ENCODE assay signal across 9 mouse cellular contexts in the genomic region with DNA sequence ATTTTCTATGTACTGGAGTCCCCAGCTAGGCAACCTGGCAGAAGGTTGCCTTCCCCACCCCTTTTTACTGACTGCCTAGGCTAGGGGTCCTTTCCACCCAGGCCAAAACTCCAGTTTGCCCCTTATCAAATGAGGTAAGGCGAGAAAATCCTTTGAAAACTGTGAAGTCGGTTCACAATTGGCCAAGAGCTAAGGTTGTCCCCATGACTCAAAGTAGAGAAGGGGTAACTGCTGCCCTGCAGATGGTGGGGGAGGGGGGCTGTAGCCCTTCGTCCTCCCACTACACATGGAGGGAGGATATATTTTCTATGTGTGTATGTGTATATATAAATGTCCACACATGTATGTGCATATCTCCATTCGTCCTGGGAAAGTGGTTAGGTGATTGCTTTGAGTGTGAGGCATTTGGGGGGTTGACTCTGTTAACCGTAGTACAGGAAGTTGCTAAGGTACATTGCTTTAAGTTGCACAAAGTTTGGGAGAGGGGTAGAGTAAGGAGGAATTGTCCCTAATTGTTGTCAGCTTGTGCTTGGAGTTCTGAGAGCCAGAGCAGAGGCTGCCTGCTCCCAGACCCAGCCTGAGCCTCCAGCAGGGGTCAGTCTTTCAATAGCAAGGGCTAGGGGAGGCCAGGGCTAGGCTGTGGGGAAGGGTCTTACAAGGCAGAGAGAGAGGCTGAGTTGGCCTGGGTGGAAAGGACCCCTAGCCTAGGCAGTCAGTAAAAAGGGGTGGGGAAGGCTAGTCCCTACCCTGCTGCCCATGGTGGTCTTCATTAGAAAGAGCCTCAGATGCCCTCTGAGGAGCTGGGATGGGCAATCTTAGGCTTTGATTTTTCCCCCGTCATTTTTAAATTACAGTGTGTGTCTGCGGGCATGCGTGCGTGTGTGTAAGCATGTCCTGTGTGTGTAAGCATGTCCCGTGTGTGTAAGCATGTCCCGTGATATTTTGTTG. TPM values are rescaled to one million over a fixed set of nuclear protein-coding genes. Genes with fewer than 3 reads are reported as not detected.
DNase-seq lines count a peak whose midpoint lies in the region; ATAC-seq and TF ChIP-seq lines count a peak whose summit lies in the region.
"Had no signal": no experiment of that assay in that cellular context is flagged by ENCODE, and none has a peak within 500 bp of the region (broad histone marks: within the 10 kb centered on the region; RNA-seq: fewer than 3 reads in every experiment).

No protein-coding gene starts in this region.

- no peaks in the 10 kb centered on the region for H3K9me3 ChIP-seq in hindbrain, embryonic 14.5 days (ENCODE audit: control insufficient read depth, low read length)
- no peaks in the 10 kb centered on the region for H3K9me3 ChIP-seq in midbrain, embryonic 16.5 days (replicated peaks; ENCODE audit: control insufficient read depth, low read length, poor library complexity, severe bottlenecking)

- peak overlapping the region; percentile 13 for H3K9ac ChIP-seq in hindbrain, embryonic 14.5 days
- peak overlapping the region; percentile 22; the same call in 1 of the 2 replicates for H3K9ac ChIP-seq in midbrain, embryonic 16.5 days (ENCODE audit: low read depth, low read length)

- H3K79me3 ChIP-seq in C2C12 (ENCODE audit: low read depth), result peaks cover 53% of the 10 kb centered on the region

- peak; percentile 31; the same call in 1 of the 2 replicates for ATAC-seq in hindbrain, embryonic 14.5 days (ENCODE audit: low FRiP score)
- peak; percentile 53; the same call in 1 of the 2 replicates for ATAC-seq in midbrain, embryonic 16.5 days

- no peak for TF ChIP-seq POLR2A in cortical plate, adult 2 months (IDR thresholded peaks at IDR 0.05; ENCODE audit: extremely low read depth, insufficient read depth, low read length)

- intact Hi-C loops in heart, postnatal 25 days (cut with DNase I), result loop anchor here (5.0 kb wide), 1 partner anchor 139 kb away; no protein-coding TSS in a partner anchor

- H3K79me2 ChIP-seq in C2C12 (ENCODE audit: control insufficient read depth, insufficient read depth), result peaks cover 77% of the 10 kb centered on the region

- no peak overlapping the region for H3K27ac ChIP-seq in cortical plate, adult 2 months (ENCODE audit: insufficient read depth, low read length)
- no peak overlapping the region for H3K27ac ChIP-seq in hindbrain, embryonic 14.5 days
- no peak overlapping the region for H3K27ac ChIP-seq in midbrain, embryonic 16.5 days (ENCODE audit: low read length)

- H3K4me2 ChIP-seq in hindbrain, embryonic 14.5 days (replicated peaks), result peak overlapping the region; percentile 97; the same call in 1 of the 2 replicates
- peak overlapping the region; percentile 90; the same call in 1 of the 2 replicates for H3K4me2 ChIP-seq in midbrain, embryonic 16.5 days (ENCODE audit: low read length)

- no peaks in the 10 kb centered on the region for H3K27me3 ChIP-seq in C2C12 (ENCODE audit: control insufficient read depth, insufficient read depth, insufficient read length)
- no peaks in the 10 kb centered on the region for H3K27me3 ChIP-seq in hindbrain, embryonic 14.5 days (ENCODE audit: control insufficient read depth, insufficient read depth, low read length)
- H3K27me3 ChIP-seq in midbrain, embryonic 16.5 days (ENCODE audit: control insufficient read depth, insufficient read depth, low read depth, low read length), result no peaks in the 10 kb centered on the region

- WGBS in hindbrain, embryonic 14.5 days, result 83% methylated on average over 11 of the region's 11 CpGs
- WGBS in midbrain, embryonic 16.5 days, result 80% methylated on average over 11 of the region's 11 CpGs

- no peak overlapping the region for H3K4me3 ChIP-seq in C2C12 (ENCODE audit: insufficient read depth, poor library complexity, severe bottlenecking)
- H3K4me3 ChIP-seq in cortical plate, adult 2 months (ENCODE audit: insufficient read depth, low read length), result no peak overlapping the region
- H3K4me3 ChIP-seq in hindbrain, embryonic 14.5 days (replicated peaks; ENCODE audit: low read length), result 0 out of 2 replicates have a peak overlapping the region, but pooled peaks have one; percentile 4
- no peak overlapping the region; the same call in 1 of the 2 replicates for H3K4me3 ChIP-seq in midbrain, embryonic 16.5 days (ENCODE audit: low read depth, low read length)

- peaks cover under 1% of the 10 kb centered on the region for H3K36me3 ChIP-seq in C2C12 (ENCODE audit: control insufficient read depth, insufficient read depth)
- H3K36me3 ChIP-seq in hindbrain, embryonic 14.5 days (replicated peaks; ENCODE audit: control insufficient read depth, insufficient read depth), result peaks cover 7% of the 10 kb centered on the region
- no peaks in the 10 kb centered on the region for H3K36me3 ChIP-seq in midbrain, embryonic 16.5 days (ENCODE audit: control insufficient read depth, insufficient read depth, low read length)

- peaks cover 6% of the 10 kb centered on the region for H3K4me1 ChIP-seq in cortical plate, adult 2 months (ENCODE audit: control insufficient read depth, insufficient read depth, low read length)
- peaks cover 34% of the 10 kb centered on the region for H3K4me1 ChIP-seq in hindbrain, embryonic 14.5 days (replicated peaks; ENCODE audit: control insufficient read depth, insufficient read depth, low read length)
- peaks cover 41% of the 10 kb centered on the region for H3K4me1 ChIP-seq in midbrain, embryonic 16.5 days (ENCODE audit: control insufficient read depth, insufficient read depth, low read length)

- H3ac ChIP-seq in C2C12 (ENCODE audit: control insufficient read depth, insufficient read length, low read depth), result no peak overlapping the region

- DNase-seq in heart, adult 11 months, result peak; percentile 90
- DNase-seq in heart, postnatal 25 days (ENCODE audit: low spot score), result no peak
- DNase-seq in hindbrain, embryonic 14.5 days (ENCODE audit: low spot score), result peak; percentile 66
- no peak for DNase-seq in left cerebral cortex, adult 18-20 months (ENCODE audit: low spot score in 2 of 2)
- DNase-seq in layer of hippocampus, postnatal 36 days, result no peak

- TF ChIP-seq CTCF in C2C12 (IDR thresholded peaks at IDR 0.05; ENCODE audit: control insufficient read depth, insufficient read depth, insufficient read length), result peak; percentile 15
- peak; percentile 51 for TF ChIP-seq CTCF in cortical plate, adult 2 months (IDR thresholded peaks at IDR 0.05; ENCODE audit: extremely low read depth, insufficient read depth, low read length)

TF ChIP-seq in C2C12, 6 proteins besides CTCF, POLR2A, EP300 and RAD21:
- no peak for TF ChIP-seq MYOD1 (IDR thresholded peaks at IDR 0.05; ENCODE audit: control insufficient read depth, insufficient read length, low read depth)
- TF ChIP-seq USF1 (IDR thresholded peaks at IDR 0.05; ENCODE audit: low read depth), result no peak
- no peak for TF ChIP-seq CEBPB (IDR thresholded peaks at IDR 0.05; ENCODE audit: low read depth)
- TF ChIP-seq MAX (IDR thresholded peaks at IDR 0.05), result no peak
- no peak for TF ChIP-seq MYOG (IDR thresholded peaks at IDR 0.05; ENCODE audit: control insufficient read depth, extremely low read depth, insufficient read length)
- TF ChIP-seq FOSL1 (IDR thresholded peaks at IDR 0.05; ENCODE audit: insufficient read depth, low read length, poor library complexity, severe bottlenecking), result no peak

RNA-seq across cellular contexts. Expression of a gene that starts 5.2 kb away (rescaled TPM):
- 10 to 100 TPM; 28.6 to 29.1 TPM for total RNA-seq in heart, postnatal 25 days (2021)
- 6.9 TPM for polyA plus RNA-seq in C2C12 (2012; fragmentation: generic; extraction: Trizol)
- polyA plus RNA-seq in cortical plate, adult 2 months (2012; rRNA removed), result 41.0 and 50.2 TPM in 2 replicates
- polyA plus RNA-seq in hindbrain, embryonic 14.5 days (2014; fragmentation: Nextera tagmentation; extraction: Ambion mirVana), result 14.2 and 16.0 TPM in 2 replicates
- polyA plus RNA-seq in midbrain, embryonic 16.5 days (2015; fragmentation: Nextera tagmentation; extraction: Ambion mirVana), result 19.3 and 19.4 TPM in 2 replicates
- total RNA-seq in left cerebral cortex, adult 18-20 months (2021), result 10 to 100 TPM; 62.3 to 65.6 TPM
- total RNA-seq in layer of hippocampus, postnatal 36 days (2021), result 10 to 100 TPM; 56.7 to 58.9 TPM

RNA-seq across cellular contexts. Expression of a gene that starts 10.8 kb away (rescaled TPM):
- total RNA-seq in heart, postnatal 25 days (2021), result 10 to 100 TPM; 14.8 to 15.3 TPM
- 63.5 TPM for polyA plus RNA-seq in C2C12 (2012; fragmentation: generic; extraction: Trizol)
- polyA plus RNA-seq in cortical plate, adult 2 months (2012; rRNA removed), result 46.4 and 48.5 TPM in 2 replicates
- polyA plus RNA-seq in hindbrain, embryonic 14.5 days (2014; fragmentation: Nextera tagmentation; extraction: Ambion mirVana), result 78.4 and 87.3 TPM in 2 replicates
- polyA plus RNA-seq in midbrain, embryonic 16.5 days (2015; fragmentation: Nextera tagmentation; extraction: Ambion mirVana), result 76.3 and 80.5 TPM in 2 replicates
- total RNA-seq in left cerebral cortex, adult 18-20 months (2021), result 10 to 100 TPM; 31.3 to 33.3 TPM
- total RNA-seq in layer of hippocampus, postnatal 36 days (2021), result 10 to 100 TPM; 32.5 to 37.0 TPM

RNA-seq across cellular contexts. Expression of a gene that starts 19.9 kb away (rescaled TPM):
- total RNA-seq in heart, postnatal 25 days (2021), result not detected
- not detected for polyA plus RNA-seq in C2C12 (2012; fragmentation: generic; extraction: Trizol)
- not detected in 2 replicates for polyA plus RNA-seq in cortical plate, adult 2 months (2012; rRNA removed)
- not detected in 2 replicates for polyA plus RNA-seq in hindbrain, embryonic 14.5 days (2014; fragmentation: Nextera tagmentation; extraction: Ambion mirVana)
- polyA plus RNA-seq in midbrain, embryonic 16.5 days (2015; fragmentation: Nextera tagmentation; extraction: Ambion mirVana), result not detected in 2 replicates
- not detected for total RNA-seq in left cerebral cortex, adult 18-20 months (2021)
- total RNA-seq in layer of hippocampus, postnatal 36 days (2021), result not detected
- total RNA-seq: layer of hippocampus, postnatal 25 days had no signal

RNA-seq across cellular contexts. Expression of a gene that starts 20.2 kb away (rescaled TPM):
- total RNA-seq in heart, postnatal 25 days (2021), result 100 to 1,000 TPM; 245 to 246 TPM
- 672 TPM for polyA plus RNA-seq in C2C12 (2012; fragmentation: generic; extraction: Trizol)
- polyA plus RNA-seq in cortical plate, adult 2 months (2012; rRNA removed), result 653 and 687 TPM in 2 replicates
- polyA plus RNA-seq in hindbrain, embryonic 14.5 days (2014; fragmentation: Nextera tagmentation; extraction: Ambion mirVana), result 593 and 621 TPM in 2 replicates
- polyA plus RNA-seq in midbrain, embryonic 16.5 days (2015; fragmentation: Nextera tagmentation; extraction: Ambion mirVana), result 496 and 512 TPM in 2 replicates
- total RNA-seq in left cerebral cortex, adult 18-20 months (2021), result 100 to 1,000 TPM; 607 to 661 TPM
- 100 to 1,000 TPM; 554 to 565 TPM for total RNA-seq in layer of hippocampus, postnatal 36 days (2021)

RNA-seq across cellular contexts. Expression of a gene that starts 36.3 kb away (rescaled TPM):
- total RNA-seq in heart, postnatal 25 days (2021), result not detected
- 0.01 TPM for polyA plus RNA-seq in C2C12 (2012; fragmentation: generic; extraction: Trizol)
- polyA plus RNA-seq in cortical plate, adult 2 months (2012; rRNA removed), result 0.15 and 0.21 TPM in 2 replicates
- 0.14 and 0.17 TPM in 2 replicates for polyA plus RNA-seq in hindbrain, embryonic 14.5 days (2014; fragmentation: Nextera tagmentation; extraction: Ambion mirVana)
- polyA plus RNA-seq in midbrain, embryonic 16.5 days (2015; fragmentation: Nextera tagmentation; extraction: Ambion mirVana), result 0.12 and 0.18 TPM in 2 replicates
- total RNA-seq in left cerebral cortex, adult 18-20 months (2021), result under 1 TPM; 0.12 to 0.30 TPM
- under 1 TPM; 0.10 to 0.13 TPM for total RNA-seq in layer of hippocampus, postnatal 36 days (2021)

Comparison
In these comparisons a context has a peak if more than half of its experiments do, and no peak if none do; other contexts are left out.
1. DNase-seq: peak in heart, adult 11 months (single experiment) and hindbrain, embryonic 14.5 days (single experiment); none in heart, postnatal 25 days (single experiment), left cerebral cortex, adult 18-20 months (0 of 2) and layer of hippocampus, postnatal 36 days (0 of 2).